Mouse (Mus musculus): ENCODE measurements around the gene 2610507B11Rik. TPM values are rescaled to one million over a fixed set of nuclear protein-coding genes. Genes with fewer than 3 reads are reported as not detected.

2610507B11Rik gene
- 100 to 1,000 TPM; 133 to 141 TPM for total RNA-seq (2023)

GRCm38 (mm10) chr11:78261380-78262352 lies at the start of gene 2610507B11Rik:
Gene 2610507B11Rik (plus strand): TSS chr11:78261752.

GRCm38 (mm10) chr11:78245627-78246317 lies 15.8 kb upstream of the 2610507B11Rik start, which contains the start of the genes Sdf2 and Supt6:
Gene Sdf2 (plus strand): TSS chr11:78245746.
Gene Supt6 (minus strand): TSS chr11:78245987.

GRCm38 (mm10) chr11:78290654-78291053 lies 29.1 kb downstream of the 2610507B11Rik start, which contains the start of gene BC030499:
Gene BC030499 (plus strand): TSS chr11:78290841.

GRCm38 (mm10) chr11:78301357-78302084 lies 40.0 kb downstream of the 2610507B11Rik start, which contains the start of gene Spag5:
Gene Spag5 (plus strand): TSS chr11:78301529.

GRCm38 (mm10) chr11:78322860-78323259 lies 61.3 kb downstream of the 2610507B11Rik start, which contains the start of gene Aldoc:
Gene Aldoc (plus strand): TSS chr11:78322968.

GRCm38 (mm10) chr11:78327634-78328511 lies 66.3 kb downstream of the 2610507B11Rik start, which contains the start of gene Pigs:
Gene Pigs (plus strand): TSS chr11:78328415.

Other genes starting within 250 kb of the 2610507B11Rik start
- 1 to 10 TPM in 1 of 2 experiments, under 1 TPM in 1; 0.62 to 1.1 TPM for gene Dhrs13, start 229.5 kb upstream of the 2610507B11Rik start, total RNA-seq (2023)
- gene Flot2, start 223.8 kb upstream of the 2610507B11Rik start, total RNA-seq (2023), result 10 to 100 TPM; 13.1 to 17.6 TPM
- 10 to 100 TPM; 25.1 to 36.1 TPM for gene Eral1, start 181.4 kb upstream of the 2610507B11Rik start, total RNA-seq (2023)
- 10 to 100 TPM; 17.8 to 18.0 TPM for gene Fam222b, start 167.1 kb upstream of the 2610507B11Rik start, total RNA-seq (2023)
- gene Traf4, start 96.2 kb upstream of the 2610507B11Rik start, total RNA-seq (2023), result 10 to 100 TPM; 50.9 to 57.5 TPM
- 10 to 100 TPM; 18.8 to 31.9 TPM for gene Nek8, start 85.1 kb upstream of the 2610507B11Rik start, total RNA-seq (2023)
- 1 to 10 TPM; 1.9 to 3.2 TPM for gene Tlcd1, start 85.0 kb upstream of the 2610507B11Rik start, total RNA-seq (2023)
- gene Rpl23a, start 78.2 kb upstream of the 2610507B11Rik start, total RNA-seq (2023), result 1,000 to 10,000 TPM; 2,438 to 2,493 TPM
- not detected for gene Rab34, start 73.3 kb upstream of the 2610507B11Rik start, total RNA-seq (2023)
- not detected for gene Proca1, start 68.4 kb upstream of the 2610507B11Rik start, total RNA-seq (2023)
- gene Sdf2, start 16.0 kb upstream of the 2610507B11Rik start, total RNA-seq (2023), result 10 to 100 TPM; 61.6 to 62.6 TPM
- gene Supt6, start 15.8 kb upstream of the 2610507B11Rik start, total RNA-seq (2023), result 10 to 100 TPM; 71.7 to 73.7 TPM
- 1 to 10 TPM; 2.7 to 4.4 TPM for gene BC030499, start 29.1 kb downstream of the 2610507B11Rik start, total RNA-seq (2023)
- gene Spag5, start 39.8 kb downstream of the 2610507B11Rik start, total RNA-seq (2023), result 1 to 10 TPM; 2.3 to 3.7 TPM
- gene Aldoc, start 61.2 kb downstream of the 2610507B11Rik start, total RNA-seq (2023), result 10 to 100 TPM; 45.7 to 48.3 TPM
- gene Pigs, start 66.7 kb downstream of the 2610507B11Rik start, total RNA-seq (2023), result 10 to 100 TPM; 58.7 to 61.3 TPM
- 10 to 100 TPM; 58.2 to 68.7 TPM for gene Unc119, start 81.7 kb downstream of the 2610507B11Rik start, total RNA-seq (2023)
- not detected for gene Foxn1, start 124.8 kb downstream of the 2610507B11Rik start, total RNA-seq (2023)
- gene Slc13a2, start 160.5 kb downstream of the 2610507B11Rik start, total RNA-seq (2023), result not detected
- gene Slc46a1, start 203.9 kb downstream of the 2610507B11Rik start, total RNA-seq (2023), result under 1 TPM in 1 of 2 experiments, not detected in 1; 0.90 TPM
- gene Sarm1, start 236.0 kb downstream of the 2610507B11Rik start, total RNA-seq (2023), result 1 to 10 TPM; 2.5 to 2.9 TPM
- gene Vtn, start 237.3 kb downstream of the 2610507B11Rik start, total RNA-seq (2023), result not detected
- gene Sebox, start 241.7 kb downstream of the 2610507B11Rik start, total RNA-seq (2023), result not detected

Measured in B cell, adult 67 days (primary cell).